Mouse (Mus musculus) G1E (cell line): ENCODE results near the gene Zfp715. TPM values are rescaled to one million over a fixed set of nuclear protein-coding genes. Genes with fewer than 3 reads are reported as not detected.
"Not testable (repeated sequence)": the region's sequence is repeated elsewhere in the genome, so short reads cannot be mapped to it uniquely, and the experiment has no call there.

Experiments
- ATAC-seq: 2 replicates; pipeline ENCODE4 v1.8.0; 2016; ENCODE audit warnings: mild to moderate bottlenecking; ENCODE audit not compliant: insufficient number of reproducible peaks, poor library complexity, low FRiP score, severe bottlenecking; ENCODE audit errors: extremely low read depth
- DNase-seq: peaks from one replicate; pipeline ENCODE4 v3.0.0; 2012; ENCODE audit warnings: low spot score
- H3K27me3 ChIP-seq: 2 replicates; pipeline ENCODE4 v1.6.1; 2012; ENCODE audit warnings: mild to moderate bottlenecking, low read length, inconsistent platforms; ENCODE audit not compliant: insufficient read depth
- H3K36me3 ChIP-seq: replicated peaks from 2 replicates; pipeline ENCODE3; 2012; ENCODE audit warnings: mild to moderate bottlenecking, inconsistent platforms
- H3K4me1 ChIP-seq: 2 replicates; pipeline ENCODE4 v1.6.1; 2012; ENCODE audit warnings: low read depth, low read length, inconsistent platforms, mixed read lengths; ENCODE audit not compliant: insufficient read depth
- H3K4me3 ChIP-seq: 2 replicates; pipeline ENCODE4 v1.5.1; 2012; ENCODE audit warnings: low read depth, mild to moderate bottlenecking, inconsistent platforms, low read length, moderate library complexity, mixed read lengths
- H3K9me3 ChIP-seq: replicated peaks from 2 replicates; pipeline ENCODE4 v1.6.1; 2012; ENCODE audit warnings: inconsistent platforms
- CTCF ChIP-seq: IDR thresholded peaks from 2 replicates; pipeline ENCODE4 v1.5.1; 2012; ENCODE audit warnings: low read depth, low read length, inconsistent platforms, mixed read lengths
- GATA1 ChIP-seq: IDR thresholded peaks from 2 replicates; pipeline ENCODE4 v1.6.1; 2012; ENCODE audit warnings: borderline replicate concordance, low read length, inconsistent platforms, mixed read lengths
- GATA2 ChIP-seq: IDR thresholded peaks from 2 replicates; pipeline ENCODE4 v1.6.1; 2012; ENCODE audit warnings: low read depth, low read length, inconsistent platforms, borderline replicate concordance
- POLR2AphosphoS5 ChIP-seq: IDR thresholded peaks from 2 replicates; pipeline ENCODE4 v1.6.1; 2012; ENCODE audit warnings: low read depth, low read length, inconsistent platforms; ENCODE audit not compliant: insufficient replicate concordance
- TAL1 ChIP-seq: conservative IDR thresholded peaks from 2 replicates; pipeline ENCODE4 v1.6.1; 2012; ENCODE audit warnings: low read depth, low read length, inconsistent platforms, mixed read lengths
- polyA plus RNA-seq: library from polyadenylated mRNA; stranded (reverse); fragments of >175 nt; gene quantifications from 2 replicates; pipeline ENCODE4 v1.2.3, GENCODE M21; 2012
- total RNA-seq, 2 experiments: library from RNA; stranded (forward) in 1 of 2; stranded (reverse) in 1 of 2; fragments of 200-1000 nt in 1 of 2; fragments of >200 nt in 1 of 2; fragmentation: Nextera tagmentation in 1 of 2; gene quantifications; 2 replicates each; pipeline ENCODE4 v1.2.3; 2014 to 2017

The Zfp715 gene
- total and polyA plus RNA-seq, 3 experiments = 3.9 to 23.8 (median 21.3) TPM

GRCm38 (mm10) chr7:43353118-43353517 is 40.0 kb upstream of the Zfp715 start:
- Histone ChIP-seq H3K9me3 (no peaks in the 10 kb centered on the region), H3K36me3 (no peaks in the 10 kb centered on the region), H3K4me1 (no peaks in the 10 kb centered on the region), H3K27me3 (no peaks in the 10 kb centered on the region), H3K4me3 (no peak overlapping the region)
- no peak for TF ChIP-seq TAL1
- TF ChIP-seq GATA1 = no peak
- no peak for TF ChIP-seq POLR2AphosphoS5
- no peak for TF ChIP-seq CTCF
- no peak for TF ChIP-seq GATA2
- no peak for ATAC-seq
- DNase-seq = no peak

GRCm38 (mm10) chr7:43351154-43351553 is 38.1 kb upstream of the Zfp715 start, which contains the start of gene Siglecf:
TSS of gene Siglecf (plus strand) at chr7:43351341.
- DNase-seq (no peak), ATAC-seq (no peak)
- Histone ChIP-seq H3K36me3 (no peaks in the 10 kb centered on the region), H3K4me3 (no peak within 1 kb of the TSS), H3K9me3 (no peaks in the 10 kb centered on the region), H3K27me3 (no peaks in the 10 kb centered on the region), H3K4me1 (no peaks in the 10 kb centered on the region)
- no peak for TF ChIP-seq CTCF
- TF ChIP-seq GATA2 = no peak
- no peak for TF ChIP-seq GATA1
- TF ChIP-seq POLR2AphosphoS5 = no peak
- no peak for TF ChIP-seq TAL1

- DNase-seq, H3K4me3 ChIP-seq, ATAC-seq: not testable (repeated sequence)
Observed at GRCm38 (mm10) chr7:43349623-43350022, 36.5 kb upstream of the Zfp715 start.

GRCm38 (mm10) chr7:43346571-43346970 is 33.5 kb upstream of the Zfp715 start:
- Histone ChIP-seq H3K27me3 (peaks cover 5% of the 10 kb centered on the region), H3K9me3 (no peaks in the 10 kb centered on the region), H3K36me3 (no peaks in the 10 kb centered on the region), H3K4me3 (no peak overlapping the region), H3K4me1 (peaks cover 5% of the 10 kb centered on the region)
- TF ChIP-seq GATA1 (no peak), TAL1 (no peak), GATA2 (no peak), POLR2AphosphoS5 (no peak), CTCF (no peak)
- no peak for ATAC-seq
- no peak for DNase-seq

More at GRCm38 (mm10) chr7:43349623-43350022, 36.5 kb upstream of the Zfp715 start:
- H3K36me3 ChIP-seq, H3K9me3 ChIP-seq, H3K4me1 ChIP-seq, H3K27me3 ChIP-seq: not testable (repeated sequence)

- ATAC-seq (no peak), DNase-seq (no peak)
- Histone ChIP-seq H3K9me3 (no peaks in the 10 kb centered on the region), H3K36me3 (no peaks in the 10 kb centered on the region), H3K4me3 (no peak overlapping the region), H3K4me1 (peaks cover 5% of the 10 kb centered on the region), H3K27me3 (peaks cover 5% of the 10 kb centered on the region)
- TF ChIP-seq CTCF = no peak
- no peak for TF ChIP-seq GATA2
- no peak for TF ChIP-seq POLR2AphosphoS5
- no peak for TF ChIP-seq TAL1
- no peak for TF ChIP-seq GATA1
Observed at GRCm38 (mm10) chr7:43346148-43346547, 33.1 kb upstream of the Zfp715 start.

GRCm38 (mm10) chr7:43344491-43344890 is 31.4 kb upstream of the Zfp715 start:
- H3K27me3 ChIP-seq = peaks cover 5% of the 10 kb centered on the region
- no peaks in the 10 kb centered on the region for H3K9me3 ChIP-seq
- ATAC-seq (no peak), DNase-seq (no peak)
- no peaks in the 10 kb centered on the region for H3K36me3 ChIP-seq
- no peak overlapping the region for H3K4me3 ChIP-seq
- no peak for TF ChIP-seq GATA2
- no peak for TF ChIP-seq GATA1
- no peak for TF ChIP-seq TAL1
- TF ChIP-seq CTCF = no peak
- TF ChIP-seq POLR2AphosphoS5 = no peak
- H3K4me1 ChIP-seq = peaks cover 5% of the 10 kb centered on the region

GRCm38 (mm10) chr7:43344020-43344419 is 30.9 kb upstream of the Zfp715 start:
- ATAC-seq = no peak
- Histone ChIP-seq H3K9me3 (no peaks in the 10 kb centered on the region), H3K27me3 (peaks cover 5% of the 10 kb centered on the region), H3K36me3 (no peaks in the 10 kb centered on the region), H3K4me3 (no peak overlapping the region), H3K4me1 (peaks cover 5% of the 10 kb centered on the region)
- TF ChIP-seq TAL1 (no peak), GATA2 (no peak), CTCF (no peak), GATA1 (no peak), POLR2AphosphoS5 (no peak)
- DNase-seq = no peak
